Mouse (Mus musculus) embryonic fibroblast, embryonic 13.5 days (primary cell): Measurements from ENCODE around the gene Tbx15.

Experiments used
- CTCF ChIP-seq: IDR thresholded peaks from 2 replicates; pipeline ENCODE4 v1.5.1; 2011; ENCODE audit warnings: mild to moderate bottlenecking, control low read depth, low read length, moderate library complexity, borderline replicate concordance; ENCODE audit not compliant: insufficient read depth
- POLR2A ChIP-seq: IDR thresholded peaks from 2 replicates; pipeline ENCODE4 v1.6.1; 2011; ENCODE audit warnings: low read depth, mild to moderate bottlenecking, control low read depth, low read length, moderate library complexity

- no peak for TF ChIP-seq CTCF
- no peak for TF ChIP-seq POLR2A
These were observed 39.5 kb downstream of the Tbx15 start for GRCm38 (mm10) chr3:99279718-99280117.
